Mouse (Mus musculus): ENCODE data around the gene Lao1.

DNA sequence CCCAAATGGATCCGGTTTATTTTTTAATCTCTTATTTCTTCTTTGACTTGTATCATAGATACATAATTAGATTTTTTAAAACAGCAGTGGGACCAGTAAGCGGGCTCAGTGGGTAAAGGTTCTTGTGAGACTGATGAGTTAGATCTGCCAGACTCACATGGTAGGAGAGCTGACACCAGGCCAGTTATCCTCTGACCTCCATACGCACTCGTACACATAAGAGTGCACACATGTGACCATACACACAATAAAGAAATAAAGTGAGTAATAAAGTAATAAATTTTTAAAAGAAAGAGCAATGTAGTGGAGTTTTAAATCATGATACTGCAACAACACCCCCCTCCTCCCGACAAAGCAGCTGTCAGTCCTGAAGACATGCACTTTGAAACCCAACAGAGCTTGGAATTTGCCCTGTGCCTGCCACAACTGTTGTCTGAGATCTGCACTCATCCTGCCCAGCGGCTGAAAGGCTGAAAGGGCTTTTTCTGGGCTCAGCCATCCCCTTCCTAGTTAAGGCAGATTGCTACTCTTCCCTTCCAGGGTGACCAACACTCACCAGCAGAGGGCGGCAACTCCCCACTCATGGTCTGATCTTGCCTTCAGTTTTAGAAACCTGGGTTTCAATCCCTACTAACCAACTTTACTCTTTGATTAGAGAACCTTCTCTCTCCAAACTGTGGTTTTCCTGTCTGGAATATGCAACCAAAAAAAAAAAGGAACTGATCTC, 43.4 kb downstream of the Lao1 start:
- TF ChIP-seq EP300 (IDR thresholded peaks at IDR 0.05; ENCODE audit: low read depth): no peak
- TF ChIP-seq CTCF (IDR thresholded peaks at IDR 0.05; ENCODE audit: low read depth): peak; percentile 95

Measured in heart, postnatal 0 days (tissue).